Mouse (Mus musculus) forebrain, postnatal 0 days (tissue): ENCODE measurements around the gene Tars2. TPM values are rescaled to one million over a fixed set of nuclear protein-coding genes. Genes with fewer than 3 reads are reported as not detected.

Experiments
- ATAC-seq: fragments of 200-750 bp; cut with Nextera tagmentation; 2 replicates; pipeline ENCODE4 v1.8.0; 2017; ENCODE audit warnings: mild to moderate bottlenecking, moderate library complexity
- DNase-seq: peaks from one replicate; pipeline ENCODE4 v3.0.0-alpha.2; 2015
- H3K27ac ChIP-seq: fragments of 300-500 bp; sonication (generic); 2 replicates; pipeline ENCODE4 v1.5.1; 2014; ENCODE audit warnings: low read depth, mild to moderate bottlenecking, antibody characterized with exemption, low read length, moderate library complexity, mixed read lengths
- H3K27me3 ChIP-seq: fragments of 300-500 bp; sonication (generic); 2 replicates; pipeline ENCODE4 v1.6.1; 2014; ENCODE audit warnings: mild to moderate bottlenecking, low read length, mixed read lengths; ENCODE audit not compliant: insufficient read depth
- H3K36me3 ChIP-seq: fragments of 300-500 bp; sonication (generic); 2 replicates; pipeline ENCODE4 v1.6.1; 2014; ENCODE audit warnings: mild to moderate bottlenecking, moderate library complexity; ENCODE audit not compliant: insufficient read depth
- H3K4me1 ChIP-seq: fragments of 300-500 bp; sonication (generic); 2 replicates; pipeline ENCODE4 v1.6.1; 2014; ENCODE audit warnings: antibody characterized with exemption; ENCODE audit not compliant: insufficient read depth
- H3K4me2 ChIP-seq: fragments of 300-500 bp; sonication (generic); 2 replicates; pipeline ENCODE4 v1.6.1; 2014; ENCODE audit warnings: low read depth, mild to moderate bottlenecking, moderate library complexity
- H3K4me3 ChIP-seq: fragments of 300-500 bp; sonication (generic); 2 replicates; pipeline ENCODE4 v1.5.1; 2014; ENCODE audit warnings: low read depth, low read length, mixed read lengths
- H3K9ac ChIP-seq: fragments of 300-500 bp; sonication (generic); 2 replicates; pipeline ENCODE4 v1.6.1; 2014; ENCODE audit warnings: mild to moderate bottlenecking
- H3K9me3 ChIP-seq: fragments of 300-500 bp; sonication (generic); 2 replicates; pipeline ENCODE4 v1.6.1; 2016; ENCODE audit warnings: low read length
- CTCF ChIP-seq: sonication (generic); IDR thresholded peaks from 2 replicates; pipeline ENCODE4 v1.5.1; 2016; ENCODE audit warnings: antibody characterized with exemption, control low read depth, low read depth
- WGBS: fragments of 180-500 bp; shearing (Covaris S2); extraction: QIAGEN DNeasy Blood & Tissue Kit; methylation state at CpG from one replicate; pipeline ENCODE4 v1.1.7; 2014; 5-methylcytosine and 5-hydroxymethylcytosine counted together
- polyA plus RNA-seq: library from polyadenylated mRNA; unstranded; fragments of >200 nt; fragmentation: Nextera tagmentation; extraction: Ambion mirVana; gene quantifications from 2 replicates; pipeline ENCODE4 v1.2.1, GENCODE M21; 2015
- total RNA-seq: library from RNA; depleted of rRNA; stranded (reverse); fragments of >200 nt; gene quantifications from 2 replicates; pipeline ENCODE4 v1.2.3, GENCODE M21; 2014

Tars2 gene
- total and polyA plus RNA-seq, 2 experiments from 2014 or later, result 41.2 to 52.6 TPM

DNA sequence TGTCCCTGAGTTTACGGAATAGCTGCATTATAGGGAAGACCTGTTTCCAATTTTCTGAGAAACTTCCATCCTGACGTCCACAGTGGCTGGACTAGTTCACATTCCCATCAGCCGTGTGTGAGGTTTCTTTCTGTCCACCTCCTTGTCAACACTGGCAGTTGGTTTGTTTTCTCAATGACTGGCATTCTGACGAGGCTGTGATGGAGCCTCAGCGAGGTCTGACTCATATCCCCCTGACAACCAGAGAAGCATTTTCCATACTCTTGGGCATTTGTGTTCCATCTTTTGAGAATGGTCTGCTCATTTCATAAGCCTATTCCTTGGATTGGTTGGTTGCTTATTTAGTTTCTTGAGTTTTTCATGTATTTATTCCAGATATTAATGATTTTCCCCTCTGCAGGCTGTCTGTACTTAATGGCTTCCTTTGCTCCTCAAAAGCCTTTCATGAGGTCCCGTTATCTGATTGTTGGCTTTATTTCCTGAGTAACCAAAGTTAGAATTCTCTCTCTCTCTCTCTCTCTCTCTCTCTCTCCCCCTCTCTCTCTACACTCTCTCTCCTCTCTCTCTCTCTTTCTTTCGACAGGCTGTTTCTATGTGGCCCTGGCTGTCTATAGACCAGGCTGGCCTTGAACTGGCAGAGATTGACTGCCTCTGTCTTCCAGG, 33.2 kb downstream of the Tars2 start:
- no peak overlapping the region for H3K4me3 ChIP-seq
- no peak overlapping the region for H3K4me2 ChIP-seq
- H3K9ac ChIP-seq, result no peak overlapping the region
- H3K27me3 ChIP-seq, result no peaks in the 10 kb centered on the region
- no peak overlapping the region for H3K27ac ChIP-seq
- no peaks in the 10 kb centered on the region for H3K36me3 ChIP-seq
- H3K9me3 ChIP-seq, result no peaks in the 10 kb centered on the region
- no peak for DNase-seq
- WGBS, result 58% methylated on average over 7 of the region's 7 CpGs
- no peak for TF ChIP-seq CTCF
- no peak for ATAC-seq
- no peaks in the 10 kb centered on the region for H3K4me1 ChIP-seq

DNA sequence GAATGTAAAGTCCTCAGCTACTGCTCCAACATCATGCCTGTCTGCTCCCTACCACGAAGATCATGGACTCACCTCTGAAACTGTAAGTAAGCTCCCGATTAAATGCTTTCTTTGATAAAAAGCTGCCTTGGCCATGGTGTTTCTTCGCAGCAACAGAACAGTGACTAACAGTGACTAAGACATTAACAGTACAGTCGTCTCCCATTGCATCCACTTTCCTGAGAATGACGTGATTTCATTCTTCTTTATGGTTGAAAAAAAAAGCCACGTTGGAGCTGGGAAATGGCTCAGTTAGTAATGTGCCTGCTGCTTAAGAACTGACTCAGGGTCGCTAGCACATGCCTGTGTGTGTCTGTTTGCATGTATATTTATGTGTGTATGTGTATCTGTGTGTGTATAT, 34.1 kb downstream of the Tars2 start:
- Histone ChIP-seq H3K36me3 (no peaks in the 10 kb centered on the region), H3K4me3 (no peak overlapping the region), H3K27me3 (no peaks in the 10 kb centered on the region), H3K4me1 (no peaks in the 10 kb centered on the region), H3K9ac (no peak overlapping the region), H3K4me2 (no peak overlapping the region), H3K9me3 (no peaks in the 10 kb centered on the region), H3K27ac (no peak overlapping the region)
- ATAC-seq (no peak), DNase-seq (no peak)
- WGBS, result 81% methylated on average over 7 of the region's 7 CpGs
- TF ChIP-seq CTCF, result no peak

DNA sequence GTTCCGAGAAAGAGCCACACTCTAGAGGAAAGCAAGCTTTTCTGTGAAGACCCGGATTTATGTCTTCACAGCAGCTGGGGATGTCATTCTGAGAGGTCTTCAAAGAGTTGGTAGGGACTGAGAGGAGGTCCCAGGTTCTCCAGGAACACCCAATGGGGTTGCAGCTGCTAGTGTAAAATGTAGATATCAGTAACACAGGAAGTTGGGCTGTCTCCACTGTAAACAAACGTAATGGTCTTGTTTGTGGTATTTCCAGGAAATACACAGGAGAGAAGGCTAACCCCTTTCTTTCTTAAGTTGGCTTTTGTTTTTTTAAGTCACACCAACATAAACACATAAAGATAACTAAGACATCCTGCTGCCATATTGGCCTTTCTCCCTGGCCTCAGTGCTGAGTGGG, 37.6 kb downstream of the Tars2 start:
- 85% methylated on average over 3 of the region's 3 CpGs for WGBS

DNA sequence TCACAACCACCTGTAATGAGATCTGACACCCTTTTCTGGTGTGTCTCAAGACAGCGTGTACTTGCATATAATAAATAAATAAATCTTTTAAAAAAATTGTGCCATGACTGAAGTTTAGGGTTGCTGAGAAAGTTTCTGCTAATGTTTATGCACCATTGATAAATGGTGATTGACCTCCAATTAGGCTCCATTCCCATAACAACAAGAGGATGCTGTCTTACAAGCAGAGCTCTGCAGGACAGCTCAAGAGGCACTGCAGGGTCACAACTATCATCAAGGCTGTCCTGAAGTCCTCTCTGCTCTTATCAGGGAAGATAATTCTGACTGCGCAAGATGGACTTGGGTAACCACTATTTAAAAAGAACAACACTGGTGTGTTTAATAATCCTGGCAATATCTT, 41.9 kb downstream of the Tars2 start:
- ATAC-seq (no peak), DNase-seq (no peak)
- H3K4me2 ChIP-seq, result no peak overlapping the region
- H3K36me3 ChIP-seq, result no peaks in the 10 kb centered on the region
- H3K4me3 ChIP-seq, result no peak overlapping the region
- TF ChIP-seq CTCF, result no peak
- no peaks in the 10 kb centered on the region for H3K27me3 ChIP-seq
- H3K27ac ChIP-seq, result no peak overlapping the region
- no peaks in the 10 kb centered on the region for H3K9me3 ChIP-seq
- H3K4me1 ChIP-seq, result no peaks in the 10 kb centered on the region
- WGBS, result 92% methylated on average over 2 of the region's 2 CpGs
- no peak overlapping the region for H3K9ac ChIP-seq

More for the DNA sequence above, 37.6 kb downstream of the Tars2 start:
- no peak overlapping the region for H3K4me3 ChIP-seq
- TF ChIP-seq CTCF, result no peak
- DNase-seq (no peak), ATAC-seq (no peak)
- no peak overlapping the region for H3K4me2 ChIP-seq
- no peak overlapping the region for H3K9ac ChIP-seq
- no peaks in the 10 kb centered on the region for H3K36me3 ChIP-seq
- no peaks in the 10 kb centered on the region for H3K9me3 ChIP-seq
- H3K27me3 ChIP-seq, result no peaks in the 10 kb centered on the region
- no peak overlapping the region for H3K27ac ChIP-seq
- no peaks in the 10 kb centered on the region for H3K4me1 ChIP-seq

DNA sequence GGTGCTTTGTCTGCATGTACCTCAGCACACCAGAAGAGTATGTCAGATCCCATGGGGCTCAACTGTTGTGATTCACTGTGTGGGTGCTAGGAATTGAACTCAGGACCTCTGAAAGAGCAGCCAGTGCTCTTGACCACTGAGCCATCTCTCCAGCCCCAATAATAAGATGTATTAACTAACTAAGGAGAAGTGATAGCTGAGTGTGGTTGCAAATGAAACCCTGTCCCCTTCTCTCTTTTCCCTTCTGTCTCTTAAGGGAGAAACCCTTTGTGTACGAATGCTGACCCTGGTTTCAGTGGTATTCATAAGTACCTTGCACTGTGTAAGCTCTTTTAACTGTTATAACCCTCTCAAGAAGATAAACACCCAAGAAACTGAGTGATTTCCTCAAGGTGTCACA, 43.9 kb downstream of the Tars2 start:
- H3K4me1 ChIP-seq, result no peaks in the 10 kb centered on the region
- H3K9me3 ChIP-seq, result no peaks in the 10 kb centered on the region
- no peak overlapping the region for H3K4me3 ChIP-seq
- no peak overlapping the region for H3K4me2 ChIP-seq
- no peak for ATAC-seq
- DNase-seq, result no peak
- H3K27me3 ChIP-seq, result no peaks in the 10 kb centered on the region
- no peak for TF ChIP-seq CTCF
- H3K36me3 ChIP-seq, result no peaks in the 10 kb centered on the region
- no peak overlapping the region for H3K27ac ChIP-seq
- H3K9ac ChIP-seq, result no peak overlapping the region
- WGBS, result 76% methylated on average over 1 of the region's 1 CpGs

DNA sequence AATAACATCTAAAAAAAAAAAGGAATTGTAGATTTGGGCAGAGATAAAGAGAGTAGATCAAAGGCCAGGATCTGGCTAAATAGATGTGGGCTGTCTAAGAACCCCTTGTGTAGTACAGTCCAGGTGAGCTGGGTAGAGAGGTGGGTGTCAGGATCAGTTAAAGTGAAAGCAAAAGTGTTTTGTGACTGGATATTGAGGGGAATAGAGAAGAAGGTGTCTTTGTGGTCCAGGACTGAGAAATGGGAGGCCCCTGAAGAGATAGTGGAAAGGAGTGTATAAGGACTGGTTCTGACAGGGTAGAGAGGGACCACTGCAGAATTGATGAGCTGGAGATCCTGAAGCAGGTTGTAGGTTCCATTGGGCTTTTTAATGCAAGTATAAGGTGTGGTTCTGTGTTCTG, 50.0 kb downstream of the Tars2 start:
- Histone ChIP-seq H3K4me3 (no peak overlapping the region), H3K4me1 (no peaks in the 10 kb centered on the region), H3K9me3 (no peaks in the 10 kb centered on the region), H3K27ac (no peak overlapping the region), H3K36me3 (no peaks in the 10 kb centered on the region), H3K4me2 (no peak overlapping the region), H3K27me3 (no peaks in the 10 kb centered on the region), H3K9ac (no peak overlapping the region)
- TF ChIP-seq CTCF, result no peak
- ATAC-seq, result no peak
- no peak for DNase-seq

DNA sequence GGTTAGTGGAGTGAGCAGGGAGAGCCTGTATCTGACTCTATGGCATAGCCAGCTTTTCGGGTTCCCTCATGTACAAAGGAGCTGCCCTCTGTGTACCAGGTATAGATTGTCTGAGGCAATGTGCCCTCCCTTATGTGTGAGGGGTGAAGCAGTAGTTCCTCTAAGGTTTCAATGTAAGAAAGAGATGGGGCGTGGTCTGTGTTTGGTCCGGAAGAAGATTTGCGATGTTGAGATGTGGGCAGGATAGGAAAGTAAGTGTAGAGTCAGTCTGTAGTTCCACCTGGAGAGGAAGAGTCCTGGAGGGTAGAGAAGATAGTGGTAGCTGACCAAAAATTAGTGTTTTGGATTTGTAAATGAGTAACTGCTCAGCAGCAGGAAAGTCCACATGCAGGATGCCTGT, 51.0 kb downstream of the Tars2 start:
- TF ChIP-seq CTCF, result no peak
- DNase-seq (no peak), ATAC-seq (no peak)
- 92% methylated on average over 4 of the region's 4 CpGs for WGBS
- Histone ChIP-seq H3K4me1 (no peaks in the 10 kb centered on the region), H3K9ac (no peak overlapping the region), H3K27me3 (no peaks in the 10 kb centered on the region), H3K9me3 (no peaks in the 10 kb centered on the region), H3K27ac (no peak overlapping the region), H3K36me3 (no peaks in the 10 kb centered on the region), H3K4me3 (no peak overlapping the region), H3K4me2 (no peak overlapping the region)
